Mouse (Mus musculus) spleen, postnatal 4 days (tissue): Measurements from ENCODE around the gene Clpp.

Experiments used
- DNase-seq, 2 experiments: peaks; one replicate each; pipeline ENCODE4 v3.0.0; 2022; ENCODE audit warnings: low spot score in 2 of 2

Clpp gene

GRCm38 (mm10) chr17:56990115-56990746 lies at the start of gene Clpp:
TSS of gene Clpp (plus strand) at chr17:56990305.
- DNase-seq = peak; percentile 91 to 95

- DNase-seq = peak; percentile 62 to 84
Measured at GRCm38 (mm10) chr17:56950915-56951314, 39.2 kb upstream of the Clpp start.

GRCm38 (mm10) chr17:56952639-56953038 lies 37.5 kb upstream of the Clpp start:
- no peak for DNase-seq

GRCm38 (mm10) chr17:56954871-56955270 lies 35.2 kb upstream of the Clpp start:
- DNase-seq = no peak

DNA sequence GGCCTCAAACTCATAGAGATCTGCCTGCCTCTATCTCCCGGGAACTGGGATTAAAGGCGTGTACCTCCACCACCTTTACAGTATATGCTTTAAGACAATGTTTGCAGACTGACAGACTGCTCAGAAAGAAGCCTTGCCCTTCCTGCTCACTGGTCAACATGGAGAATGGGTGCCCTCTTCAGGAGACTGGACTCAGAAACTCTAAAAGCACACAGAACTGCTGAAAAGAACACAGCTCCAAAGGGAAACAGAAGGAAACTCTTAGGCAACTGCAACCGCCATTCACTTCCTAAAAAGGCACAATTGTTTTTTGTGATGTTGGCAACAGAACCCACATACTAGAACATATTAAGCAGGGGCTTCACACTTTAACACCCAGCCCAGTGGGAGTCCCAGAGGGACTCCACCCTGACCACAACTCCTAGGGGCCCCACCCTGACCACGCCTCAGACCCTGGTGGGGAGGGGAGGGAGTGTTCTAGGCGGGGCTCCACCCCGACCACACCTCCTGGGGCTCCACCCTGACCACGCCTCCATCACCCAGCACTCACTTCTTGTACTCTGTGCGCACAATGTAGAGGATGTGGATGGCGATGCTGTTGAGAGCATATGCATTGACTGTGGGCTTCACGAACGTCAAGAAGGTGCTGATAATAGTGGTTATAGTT lies 32.2 kb upstream of the Clpp start:
- DNase-seq = peak; percentile 75 to 83

DNA sequence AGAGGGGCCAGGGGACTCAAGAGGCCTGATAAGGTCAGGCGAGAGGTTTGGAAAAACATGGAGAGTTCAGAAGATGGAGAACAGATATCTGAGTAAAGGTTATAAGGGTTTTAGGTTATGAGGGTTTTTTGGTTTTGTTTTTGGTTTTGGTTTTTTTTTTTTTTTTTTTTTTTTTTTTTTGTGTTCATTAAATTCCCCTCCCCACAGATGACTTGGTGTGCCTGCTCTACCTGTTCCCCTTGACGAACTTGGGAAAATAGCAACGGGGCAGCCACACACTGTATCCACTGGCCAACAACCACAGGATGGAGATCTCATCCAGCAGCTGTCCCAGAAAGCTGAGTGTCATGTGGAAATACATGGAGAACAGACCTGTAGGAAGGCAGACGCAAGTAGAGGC lies 31.4 kb upstream of the Clpp start:
- no peak for DNase-seq

DNA sequence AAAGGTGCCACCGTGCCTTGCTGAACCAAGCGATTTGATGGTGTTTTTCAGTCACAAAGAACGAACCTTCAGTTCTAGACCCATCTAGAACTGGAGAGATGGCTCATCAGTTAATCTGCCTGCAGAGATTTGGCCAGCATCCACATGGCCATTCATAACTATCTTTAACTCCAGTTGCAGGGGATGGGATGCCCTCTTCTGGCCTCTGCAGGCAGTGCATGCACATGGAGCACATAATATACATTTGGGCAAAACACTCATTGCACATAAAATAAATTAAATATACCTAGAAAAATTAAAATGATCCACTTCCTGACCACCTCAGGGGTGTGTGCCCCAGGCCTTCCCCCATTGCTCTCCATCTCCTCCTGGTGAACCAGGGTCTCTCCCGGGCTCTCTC lies 28.2 kb upstream of the Clpp start:
- DNase-seq = no peak

DNA sequence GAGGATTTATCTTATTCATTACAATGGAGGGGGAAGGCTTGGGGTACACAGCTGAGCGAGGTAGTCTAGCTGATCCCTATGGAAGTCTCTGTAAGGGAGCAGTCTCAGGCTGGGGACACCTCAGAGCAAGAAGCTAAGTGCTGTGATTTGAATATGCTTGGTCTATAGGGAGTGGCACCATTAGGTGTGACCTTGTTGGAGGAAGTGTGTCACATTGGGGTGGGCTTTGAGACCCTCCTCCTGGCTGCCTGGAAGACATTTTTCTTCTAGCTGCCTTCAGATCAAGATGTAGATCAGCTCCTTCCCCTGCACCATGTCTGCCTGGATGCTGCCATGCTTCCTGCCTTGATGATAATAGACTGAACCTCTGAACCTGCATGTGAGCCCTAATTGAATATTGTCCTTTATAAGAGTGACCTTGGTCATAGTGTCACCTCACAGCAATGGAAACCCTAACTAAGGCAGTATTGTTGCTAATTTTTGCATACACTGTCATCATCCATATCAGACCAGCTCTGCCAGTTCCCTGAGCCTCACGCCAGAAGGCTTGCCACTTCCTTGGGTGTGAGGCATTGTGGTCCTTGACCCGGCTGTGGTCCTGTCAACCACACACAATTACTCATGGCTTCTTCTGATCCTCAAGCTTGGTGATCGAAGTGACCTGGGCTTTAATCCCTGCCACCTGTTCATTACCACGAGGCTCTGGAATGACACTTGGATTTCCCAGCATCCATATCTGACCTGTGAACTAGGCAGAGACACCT lies 27.3 kb upstream of the Clpp start:
- no peak for DNase-seq

DNA sequence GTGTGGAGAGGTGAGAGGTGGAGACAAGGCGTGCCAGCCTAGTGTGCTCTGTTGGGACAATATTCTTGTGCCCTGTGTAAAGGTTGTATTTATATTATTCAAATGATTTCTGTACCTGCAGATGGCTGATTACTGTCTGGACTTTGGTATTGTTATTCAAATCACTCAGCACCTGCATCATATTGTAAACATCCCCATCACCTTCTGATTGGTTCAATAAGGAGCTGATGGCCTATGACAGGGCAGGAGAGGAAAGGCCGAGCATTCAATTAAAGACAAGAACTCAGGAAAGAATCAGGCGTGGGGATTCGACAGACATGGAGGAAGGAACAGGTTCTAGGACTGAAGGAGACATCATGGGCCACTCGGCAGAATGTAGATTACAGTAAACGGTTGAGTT lies 26.5 kb upstream of the Clpp start:
- no peak for DNase-seq

GRCm38 (mm10) chr17:56969321-56969720 lies 20.8 kb upstream of the Clpp start:
- DNase-seq = no peak

DNA sequence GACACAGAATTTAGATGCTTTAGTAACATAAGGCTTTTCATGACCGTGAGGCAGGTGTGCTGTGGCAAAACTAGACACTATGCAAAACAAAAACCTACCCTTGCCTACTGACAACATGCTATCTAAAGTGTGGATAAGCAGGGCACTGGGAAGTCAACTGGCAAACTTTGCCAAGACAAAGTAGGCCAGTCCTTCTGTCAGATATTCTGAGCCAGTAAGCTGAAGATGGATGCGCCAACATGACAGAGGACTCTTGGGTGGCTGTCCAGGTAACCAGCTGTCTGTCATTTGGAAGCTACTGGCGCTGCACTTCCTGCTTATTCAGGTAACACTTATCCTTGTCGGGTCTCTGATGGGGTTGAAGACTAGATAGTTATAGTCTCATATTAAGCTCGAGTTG lies 20.0 kb upstream of the Clpp start:
- DNase-seq = no peak

GRCm38 (mm10) chr17:56973956-56974707 lies 16.0 kb upstream of the Clpp start:
- DNase-seq = no peak

GRCm38 (mm10) chr17:56974708-56975240 lies 15.3 kb upstream of the Clpp start:
- DNase-seq = no peak

DNA sequence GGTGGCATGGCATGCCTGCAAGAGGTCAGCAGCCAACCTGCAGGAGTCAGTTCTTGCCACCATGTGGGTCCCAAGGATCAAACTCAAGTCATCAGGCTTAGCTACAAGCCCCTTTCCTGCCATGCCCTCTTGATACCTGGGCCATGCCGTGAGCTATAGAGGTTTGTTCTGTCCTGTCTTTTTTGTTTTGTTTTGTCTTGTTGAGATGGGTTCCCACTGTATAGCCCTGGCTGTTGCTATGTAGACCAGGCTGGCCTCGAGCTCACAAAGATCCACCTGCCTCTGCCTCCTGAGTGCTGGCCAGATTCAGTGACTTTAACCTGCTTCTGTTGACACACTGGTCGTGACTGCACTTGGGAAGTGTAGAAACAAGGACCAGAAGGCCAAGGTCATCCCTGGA lies 14.7 kb upstream of the Clpp start:
- no peak for DNase-seq

GRCm38 (mm10) chr17:56976531-56977390 lies 13.3 kb upstream of the Clpp start:
- DNase-seq = no peak

- no peak for DNase-seq
Measured at GRCm38 (mm10) chr17:56979524-56979923, 10.6 kb upstream of the Clpp start.

DNA sequence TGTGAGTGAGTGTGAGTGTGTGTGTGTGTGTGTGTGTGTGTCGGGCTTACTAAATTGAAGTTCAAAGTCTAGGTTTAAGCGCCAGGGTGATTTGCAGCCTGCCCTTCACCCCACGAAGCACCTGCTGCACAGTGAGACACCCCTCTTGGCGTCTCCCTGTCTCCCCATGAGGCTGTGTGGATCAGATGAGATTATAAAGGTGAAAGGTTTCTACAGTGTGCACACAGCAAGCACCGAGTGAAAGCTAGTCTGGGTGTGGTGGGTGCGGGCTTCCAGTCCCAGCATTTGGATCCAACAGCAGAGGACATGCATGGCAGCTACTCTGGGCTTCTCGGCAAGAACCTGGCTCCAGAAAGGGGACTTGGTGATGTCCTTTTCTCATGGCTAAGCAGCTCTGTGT lies 9.1 kb upstream of the Clpp start:
- no peak for DNase-seq

GRCm38 (mm10) chr17:56982013-56982412 lies 8.1 kb upstream of the Clpp start, which contains the start of gene Acer1:
TSS of gene Acer1 (minus strand) at chr17:56982126.
- DNase-seq = no peak

DNA sequence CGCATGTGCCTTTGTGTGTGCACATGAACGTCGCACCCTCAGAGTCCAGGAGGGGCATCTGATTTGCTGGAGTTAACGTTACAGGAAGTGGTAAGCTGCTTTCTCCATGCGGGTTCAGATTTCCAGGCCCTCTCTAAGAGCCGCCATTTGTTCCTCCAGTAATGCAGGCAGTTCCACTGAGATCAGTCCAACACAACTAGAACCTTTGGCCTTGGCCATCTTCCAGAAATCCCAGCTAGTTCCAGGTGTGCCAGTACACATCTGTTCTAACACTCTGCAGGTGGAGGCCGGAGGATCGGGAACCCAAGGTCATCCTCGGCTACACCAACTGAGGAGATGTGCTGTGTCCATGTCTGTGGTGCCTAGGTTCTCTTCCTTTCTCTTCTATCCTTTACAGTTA lies 5.2 kb upstream of the Clpp start:
- no peak for DNase-seq

- DNase-seq = no peak
Measured at GRCm38 (mm10) chr17:56985656-56986055, 4.4 kb upstream of the Clpp start.
